Mouse (Mus musculus): Measurements from ENCODE around the gene Sult6b2.
A peak's percentile ranks its signal among the peaks of the same experiment; 100 is the strongest.

The Sult6b2 gene

DNA sequence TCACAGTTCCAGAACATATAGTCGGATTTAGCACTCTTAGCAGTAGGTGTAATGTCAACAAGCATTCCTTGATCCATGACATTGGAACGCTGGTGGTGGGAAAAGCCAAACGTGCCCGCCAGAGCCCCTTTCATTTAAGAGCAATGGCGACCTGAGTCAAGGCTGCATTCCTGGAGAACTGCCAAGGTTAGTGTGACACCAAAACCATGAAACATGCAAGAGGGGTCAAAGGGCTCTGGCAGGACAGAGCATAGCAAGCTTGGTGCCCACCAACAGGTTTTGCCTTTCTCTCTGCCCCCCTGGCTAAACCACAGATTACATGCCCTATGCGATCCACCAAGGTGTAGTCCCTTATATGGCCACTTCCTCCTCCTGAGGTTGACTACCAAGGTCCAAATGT lies 65.7 kb downstream of the Sult6b2 start:
- DNase-seq (ENCODE audit: extremely low read depth, low read depth), result no peak

GRCm38 (mm10) chr6:142738225-142738624 lies 66.1 kb downstream of the Sult6b2 start:
- no peak for DNase-seq (ENCODE audit: extremely low read depth, low read depth)

DNA sequence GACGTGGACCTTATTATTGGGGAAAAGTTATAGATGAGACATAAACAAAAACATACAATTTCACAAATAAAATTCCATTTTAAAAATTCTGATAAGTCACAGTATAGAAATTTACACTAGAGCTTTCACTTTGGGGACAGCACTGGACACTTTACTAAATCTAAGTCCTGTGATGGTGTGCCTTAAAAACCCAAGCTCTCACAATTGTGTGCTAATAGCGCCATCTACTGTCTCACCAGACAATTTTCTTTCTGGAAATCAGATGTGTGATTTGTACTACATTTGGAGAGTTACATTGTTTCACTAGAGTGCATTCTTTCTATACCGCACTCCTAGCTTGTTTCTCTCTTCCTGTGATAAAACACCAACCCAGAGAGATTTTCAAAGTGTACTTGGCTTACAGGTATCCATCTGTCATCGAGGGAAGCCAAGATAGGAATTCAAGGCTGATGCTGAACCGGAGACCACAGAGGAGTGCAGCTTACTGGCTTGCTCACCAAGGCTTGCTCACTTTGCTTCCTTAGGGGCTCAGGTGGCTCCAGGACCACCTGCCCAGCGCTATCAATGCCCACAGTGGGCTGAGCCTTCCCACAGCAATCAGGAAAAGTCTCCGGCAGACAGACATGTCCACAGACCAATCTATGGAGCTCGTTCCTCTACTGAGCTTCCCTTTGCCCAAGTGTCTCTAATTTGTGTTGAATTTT lies 68.8 kb downstream of the Sult6b2 start:
- peak; percentile 39 for DNase-seq (ENCODE audit: extremely low read depth, low read depth)

All from MEL-GATA-1-ER (cell line).